Mouse (Mus musculus): Measurements from ENCODE around the gene Matn3.

DNA sequence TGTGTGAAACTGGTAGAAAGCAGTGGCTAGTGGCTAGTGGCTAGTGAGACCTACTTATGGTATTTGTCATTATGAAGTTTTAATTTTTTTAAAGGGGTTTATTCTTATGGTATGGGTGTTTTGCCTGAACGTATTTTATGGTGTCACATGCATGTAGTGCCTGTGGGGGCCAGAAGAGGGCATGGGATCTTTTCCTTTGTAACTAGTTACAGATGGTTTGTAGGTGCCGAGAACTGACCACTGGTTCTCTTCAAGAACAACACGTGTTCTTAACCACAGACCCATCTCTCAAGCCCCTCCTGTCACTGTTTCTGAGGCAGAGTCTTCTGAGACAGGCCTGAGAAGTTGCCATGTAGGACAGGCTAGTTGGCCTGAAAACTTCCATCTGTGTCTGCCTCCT, 27.3 kb downstream of the Matn3 start:
- TF ChIP-seq CTCF (IDR thresholded peaks at IDR 0.05; ENCODE audit: low read depth) (peak; percentile 14; the same call in 1 of the 2 replicates), EP300 (optimal IDR thresholded peaks at IDR 0.05) (no peak)
